Mouse (Mus musculus) embryonic facial prominence, embryonic 11.5 days (tissue): ENCODE data around the gene Atxn2. TPM values are rescaled to one million over a fixed set of nuclear protein-coding genes. Genes with fewer than 3 reads are reported as not detected.

ENCODE experiments used
- microRNA-seq: library from miRNA; unstranded; fragments of <30 nt; microRNA quantifications from one replicate; pipeline ENCODE4, GENCODE M21; 2016; ENCODE audit warnings: borderline number of aligned reads
- polyA plus RNA-seq: library from polyadenylated mRNA; unstranded; fragments of >200 nt; fragmentation: Nextera tagmentation; extraction: Ambion mirVana; gene quantifications from 2 replicates; pipeline ENCODE4 v1.2.1, GENCODE M21; 2014

The Atxn2 gene
- polyA plus RNA-seq, 1 experiment from 2014 or later: 61.5 TPM

Small RNA genes within 50 kb of the gene (microRNA-seq; reads per million reads assigned to microRNA genes)
- not detected for gene Mir7031

Other genes with a start within 250 kb of the Atxn2 start
- not detected in 2 replicates for gene Adam1b, start 207.9 kb upstream of the Atxn2 start, polyA plus RNA-seq
- gene Adam1a, start 165.9 kb upstream of the Atxn2 start, polyA plus RNA-seq: 1.5 TPM in 2 replicates
- gene Gm42878, start 165.9 kb upstream of the Atxn2 start, polyA plus RNA-seq: not detected in 2 replicates
- 55.8 and 57.1 TPM in 2 replicates for gene Mapkapk5, start 165.4 kb upstream of the Atxn2 start, polyA plus RNA-seq
- 84.4 and 88.8 TPM in 2 replicates for gene Aldh2, start 117.5 kb upstream of the Atxn2 start, polyA plus RNA-seq
- 1.5 and 1.8 TPM in 2 replicates for gene Acad12, start 92.4 kb upstream of the Atxn2 start, polyA plus RNA-seq
- 1.2 and 1.7 TPM in 2 replicates for gene Acad10, start 50.8 kb upstream of the Atxn2 start, polyA plus RNA-seq
- 37.4 and 38.7 TPM in 2 replicates for gene Brap, start 50.8 kb upstream of the Atxn2 start, polyA plus RNA-seq
- gene Sh2b3, start 126.3 kb downstream of the Atxn2 start, polyA plus RNA-seq: 7.8 and 8.7 TPM in 2 replicates
- 25.2 and 27.4 TPM in 2 replicates for gene Pheta1, start 137.6 kb downstream of the Atxn2 start, polyA plus RNA-seq